25 mouse cellular contexts compared by ENCODE assay signal in the genomic region with DNA sequence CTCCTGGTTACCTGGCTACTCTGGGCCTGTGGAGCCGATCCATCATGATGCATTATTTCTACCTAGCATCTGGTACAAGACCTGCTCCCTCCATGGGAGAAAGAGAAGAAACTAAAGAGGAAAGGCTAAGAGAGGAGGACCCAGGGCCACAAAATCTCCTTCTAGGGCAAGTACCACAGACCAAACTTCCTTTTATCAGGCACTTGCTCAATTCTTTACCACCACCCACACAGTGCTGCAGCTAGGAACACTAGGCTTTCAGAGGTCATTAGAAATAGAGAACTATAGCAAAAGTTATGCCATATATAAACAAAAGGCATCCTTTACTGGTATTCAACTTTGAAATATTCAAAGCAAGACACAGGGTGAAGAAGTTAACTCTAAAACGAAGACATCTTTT. TPM values are rescaled to one million over a fixed set of nuclear protein-coding genes. Genes with fewer than 3 reads are reported as not detected.
DNase-seq lines count a peak whose midpoint lies in the region; ATAC-seq and TF ChIP-seq lines count a peak whose summit lies in the region.
"Had no signal": no experiment of that assay in that cellular context is flagged by ENCODE, and none has a peak within 500 bp of the region (broad histone marks: within the 10 kb centered on the region; RNA-seq: fewer than 3 reads in every experiment).

No protein-coding gene starts in this region.

- intact Hi-C loops in heart, postnatal 25 days (cut with DNase I) = no loop called here
- intact Hi-C loops in left cerebral cortex, postnatal 4 days (cut with DNase I) = no loop called here

- TF ChIP-seq CTCF in lung, adult 2 months (IDR thresholded peaks at IDR 0.05; ENCODE audit: insufficient read depth, low read length) = no peak
- no peak for TF ChIP-seq CTCF in bone marrow macrophage, adult 2 months (IDR thresholded peaks at IDR 0.05; ENCODE audit: low read depth, low read length)

- TF ChIP-seq POLR2A in lung, adult 2 months (IDR thresholded peaks at IDR 0.05; ENCODE audit: borderline replicate concordance, extremely low read depth, low read depth, low read length) = no peak
- TF ChIP-seq POLR2A in bone marrow macrophage, adult 2 months (IDR thresholded peaks at IDR 0.05; ENCODE audit: borderline replicate concordance, low read depth, low read length) = no peak

- DNase-seq in heart, adult 11 months = peak; percentile 90
- no peak for DNase-seq in heart, postnatal 25 days (ENCODE audit: low spot score)
- DNase-seq in lung, postnatal 25 days (ENCODE audit: low spot score) = peak; percentile 43
- DNase-seq in lung, adult 2 months = no peak
- DNase-seq in Muller cell, postnatal 12 days (ENCODE audit: inconsistent ontology term) = no peak
- DNase-seq in left cerebral cortex, postnatal 4 days = no peak
- DNase-seq: adrenal gland, postnatal 14 days; cerebellum, adult 11-12 months; cerebellum, postnatal 14 days; forebrain, postnatal 0 days; heart, postnatal 14 days; kidney, postnatal 36 days; spleen, adult 18-20 months; thymus, postnatal 14 days had no signal

- peak; percentile 76 for ATAC-seq in megakaryocyte progenitor cell, adult 5-6 weeks (replicated peaks; ENCODE audit: poor library complexity)
- ATAC-seq: forebrain, postnatal 0 days; intestine, embryonic 16.5 days; Patski had no signal

- WGBS in lung, adult 2 months = 80% methylated on average over 2 of the region's 2 CpGs

- H3K4me3 ChIP-seq in lung, adult 2 months (replicated peaks; ENCODE audit: extremely low read depth, low read depth, low read length) = no peak overlapping the region
- no peak overlapping the region for H3K4me3 ChIP-seq in bone marrow macrophage, adult 2 months (ENCODE audit: insufficient read depth, low read length)
- H3K4me3 ChIP-seq: embryonic facial prominence, embryonic 15.5 days; heart, embryonic 12.5 days; hindbrain, embryonic 15.5 days; lung, embryonic 15.5 days; midbrain, embryonic 10.5 days had no signal

- H3K27ac ChIP-seq in bone marrow macrophage, adult 2 months (ENCODE audit: insufficient read depth, low read depth, low read length) = peak overlapping the region; percentile 32
- H3K27ac ChIP-seq: embryonic facial prominence, embryonic 15.5 days; hindbrain, embryonic 15.5 days; lung, embryonic 15.5 days; midbrain, embryonic 10.5 days; stomach, postnatal 0 days had no signal

- peaks cover 2% of the 10 kb centered on the region; the same call in 1 of the 2 replicates for H3K4me1 ChIP-seq in lung, adult 2 months (ENCODE audit: control insufficient read depth, insufficient read depth, low read length)
- peaks cover 34% of the 10 kb centered on the region for H3K4me1 ChIP-seq in bone marrow macrophage, adult 2 months (ENCODE audit: control insufficient read depth, insufficient read depth, low read length)
- H3K4me1 ChIP-seq: embryonic facial prominence, embryonic 15.5 days; lung, embryonic 15.5 days had no signal

RNA-seq across cellular contexts. Expression of a gene that starts 21.8 kb away (rescaled TPM):
- total RNA-seq in heart, postnatal 25 days (2021) = 1 to 10 TPM; 7.1 to 7.6 TPM
- polyA plus RNA-seq in lung, adult 2 months (2012; rRNA removed) = 6.9 and 9.5 TPM in 2 replicates
- polyA plus RNA-seq in bone marrow macrophage, adult 2 months (2012; ENCODE audit: insufficient read depth, insufficient read length, missing spikeins) = 165 and 187 TPM in 2 replicates
- total RNA-seq in megakaryocyte progenitor cell, adult 5-6 weeks (2015) = 47.3 and 62.2 TPM in 2 replicates
- total RNA-seq in megakaryocyte progenitor cell, adult 5-6 weeks (2017) = 23.2 and 23.5 TPM in 2 replicates
- 10 to 100 TPM; 34.3 to 44.2 TPM for total RNA-seq in left cerebral cortex, postnatal 4 days (2021)

RNA-seq across cellular contexts. Expression of a gene that starts 22.0 kb away (rescaled TPM):
- total RNA-seq in heart, postnatal 25 days (2021) = under 1 TPM in 1 of 2 experiments, not detected in 1; 0.17 TPM
- 0.38 and 0.47 TPM in 2 replicates for polyA plus RNA-seq in lung, adult 2 months (2012; rRNA removed)
- 1.8 and 2.0 TPM in 2 replicates for polyA plus RNA-seq in bone marrow macrophage, adult 2 months (2012; ENCODE audit: insufficient read depth, insufficient read length, missing spikeins)
- 1.2 and 1.4 TPM in 2 replicates for total RNA-seq in megakaryocyte progenitor cell, adult 5-6 weeks (2015)
- 0.17 TPM in 1 of 2 replicates, not detected in the other for total RNA-seq in megakaryocyte progenitor cell, adult 5-6 weeks (2017)
- total RNA-seq in left cerebral cortex, postnatal 4 days (2021) = under 1 TPM; 0.64 to 0.86 TPM
- total RNA-seq: gastrocnemius, adult 18-20 months had no signal

Comparison
In these comparisons a context has a peak if more than half of its experiments do, and no peak if none do; other contexts are left out.
1. DNase-seq: peak in heart, adult 11 months (single experiment) and lung, postnatal 25 days (single experiment); none in heart, postnatal 25 days (single experiment), lung, adult 2 months (single experiment), Muller cell, postnatal 12 days (single experiment) and left cerebral cortex, postnatal 4 days (single experiment).